Mouse (Mus musculus): ENCODE data around the gene Cyp3a11. TPM values are rescaled to one million over a fixed set of nuclear protein-coding genes. Genes with fewer than 3 reads are reported as not detected.
"Not testable (repeated sequence)": the region's sequence is repeated elsewhere in the genome, so short reads cannot be mapped to it uniquely, and the experiment has no call there.

Cyp3a11 gene
- not detected for total RNA-seq (2021)
- long read RNA-seq, experiment 1: 0 reads
- long read RNA-seq, experiment 2: 0 reads

DNA sequence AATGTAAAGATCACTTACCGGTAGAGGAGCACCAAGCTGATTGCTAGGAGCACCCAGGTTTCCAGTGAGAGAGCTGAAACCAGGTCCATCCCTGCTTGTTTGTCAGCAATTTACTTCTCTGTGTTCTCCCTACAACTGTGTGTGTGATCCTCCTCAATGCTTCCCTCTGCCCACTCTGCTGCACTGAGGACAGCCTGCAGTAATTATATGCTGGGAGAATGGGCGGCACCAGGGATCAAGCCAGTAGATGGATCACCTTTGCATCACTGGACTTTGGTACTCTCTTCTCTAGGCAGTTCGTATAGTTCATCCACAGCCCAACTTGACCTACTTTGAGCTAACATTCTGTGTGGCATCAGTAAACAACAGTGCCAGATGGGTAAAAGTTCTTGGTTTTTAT is at the start of gene Cyp3a11:
Gene Cyp3a11 (minus strand): TSS at position 277 of the 400 bp plus-strand sequence.
- no peak for DNase-seq
- intact Hi-C loops (cut with DNase I): no loop called here

DNA sequence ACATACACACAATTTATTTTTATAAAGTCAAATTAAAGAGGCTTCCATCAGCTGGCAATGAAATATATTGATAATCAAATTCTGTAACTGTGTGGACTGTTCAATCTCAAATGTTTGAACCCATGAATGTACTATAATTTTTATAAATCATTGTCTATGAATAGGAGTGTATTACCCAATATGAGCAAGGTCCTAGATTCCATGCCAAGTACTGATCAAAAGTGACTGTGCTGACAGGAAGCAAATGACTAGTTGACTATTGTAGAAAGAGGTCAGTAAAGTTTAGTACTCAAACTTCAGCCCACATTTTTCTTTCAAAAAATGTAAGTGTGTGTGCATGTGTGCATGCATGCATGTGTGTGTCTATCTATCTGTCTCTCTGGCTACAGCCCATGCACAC is 33.1 kb upstream of the Cyp3a11 start:
- DNase-seq: no peak
- intact Hi-C loops (cut with DNase I): no loop called here

DNA sequence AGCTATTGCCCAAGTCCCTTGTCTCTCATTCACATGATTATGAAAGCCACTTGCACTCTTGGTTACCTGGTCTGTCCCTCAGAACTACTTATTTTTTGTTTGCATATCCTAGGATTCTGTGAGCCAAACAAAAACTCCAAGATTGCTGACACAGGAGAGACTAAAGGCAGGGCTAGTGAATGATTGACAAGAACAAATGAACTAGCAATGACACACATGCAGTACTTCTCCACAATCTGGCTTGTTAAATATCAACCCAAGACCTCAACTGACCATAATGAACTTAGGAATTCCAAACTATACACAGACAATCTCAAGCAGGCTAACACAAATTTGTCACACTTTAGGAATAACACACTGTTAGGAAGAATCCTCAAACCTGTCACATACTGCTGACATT is 32.0 kb upstream of the Cyp3a11 start:
- no peak for DNase-seq
- intact Hi-C loops (cut with DNase I): no loop called here

DNA sequence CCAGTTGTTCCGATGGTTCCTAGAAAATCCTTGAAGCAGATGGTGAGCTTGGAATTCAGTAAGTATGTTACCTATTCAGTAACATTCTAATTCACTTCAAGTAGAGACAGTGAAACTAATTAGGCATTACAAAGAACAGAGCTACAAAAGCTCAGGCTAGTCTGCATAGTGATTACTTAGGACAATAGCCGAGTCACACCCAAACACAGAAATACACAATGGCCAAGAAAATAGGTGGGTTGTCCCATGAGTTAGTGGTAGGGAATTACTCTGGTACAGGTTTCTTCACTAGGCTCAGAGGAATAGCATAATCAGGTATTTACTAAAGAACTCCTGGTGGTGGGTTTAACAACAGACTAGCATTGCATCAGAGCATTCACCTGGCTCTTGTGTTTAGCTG is 27.2 kb upstream of the Cyp3a11 start:
- intact Hi-C loops (cut with DNase I); DNase-seq: not testable (repeated sequence)

DNA sequence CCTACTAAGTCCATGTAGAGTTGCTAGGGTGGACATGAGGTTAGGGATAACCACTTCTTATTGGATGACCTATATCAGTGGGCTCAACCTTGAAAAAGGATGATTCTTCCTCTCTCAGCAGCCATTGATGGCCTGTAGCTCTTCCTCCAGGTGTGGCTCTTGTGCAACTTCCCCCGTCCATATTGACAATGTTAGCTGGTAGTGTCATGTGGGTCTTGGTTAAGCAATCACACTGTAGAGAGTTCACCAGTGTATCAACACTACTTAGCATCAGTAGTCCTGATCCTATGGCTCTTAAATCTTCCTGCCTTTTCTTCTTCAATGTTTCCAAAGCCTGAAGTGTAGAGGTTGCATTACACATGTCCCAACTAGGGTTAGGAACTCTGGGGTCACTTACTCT is 24.8 kb upstream of the Cyp3a11 start:
- intact Hi-C loops (cut with DNase I): no loop called here
- no peak for DNase-seq

DNA sequence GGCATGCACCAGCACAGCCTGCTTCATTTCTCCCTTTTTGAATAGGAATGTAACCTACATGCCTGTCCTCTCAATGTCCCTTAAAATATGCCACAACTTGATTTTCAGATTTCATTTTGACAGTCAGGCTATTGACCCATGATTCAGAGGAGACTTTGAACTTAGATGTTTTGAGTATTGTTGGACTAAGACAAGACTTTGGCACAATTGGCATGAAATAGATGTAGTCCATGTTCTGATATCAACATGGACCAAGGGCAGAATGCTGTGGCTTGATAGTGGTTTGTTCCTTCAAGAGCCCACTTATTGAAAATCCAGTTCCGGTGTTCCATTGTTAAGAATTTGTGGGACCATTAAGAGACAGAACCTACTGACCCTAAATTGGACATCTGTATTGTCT is 23.6 kb upstream of the Cyp3a11 start:
- no peak for DNase-seq
- intact Hi-C loops (cut with DNase I): no loop called here

DNA sequence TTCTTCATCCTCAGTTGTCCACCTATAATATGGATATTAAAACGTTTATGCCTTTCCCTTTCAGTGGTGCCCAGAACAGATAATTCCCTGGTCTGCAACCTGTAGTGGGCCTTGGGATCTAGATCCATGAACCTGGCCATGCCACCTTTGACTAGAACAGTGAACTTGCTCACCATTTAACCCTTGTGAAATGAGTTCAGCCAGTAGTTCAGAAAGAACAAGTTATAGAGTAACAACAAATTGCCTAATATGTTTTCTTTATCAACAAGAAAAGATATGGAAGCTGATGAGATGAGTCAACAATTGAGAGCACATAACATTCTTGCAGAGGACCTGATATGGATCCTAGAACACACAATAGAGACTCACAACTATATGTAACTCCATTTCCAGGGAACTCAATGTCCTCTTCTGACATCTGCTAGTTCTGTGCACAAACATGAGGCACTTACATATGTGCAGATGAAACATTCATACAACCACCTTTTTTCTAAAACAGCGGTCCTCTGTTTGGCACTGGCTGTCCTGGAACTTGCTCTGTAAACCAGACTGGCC is 20.7 kb upstream of the Cyp3a11 start:
- intact Hi-C loops (cut with DNase I): no loop called here

DNA sequence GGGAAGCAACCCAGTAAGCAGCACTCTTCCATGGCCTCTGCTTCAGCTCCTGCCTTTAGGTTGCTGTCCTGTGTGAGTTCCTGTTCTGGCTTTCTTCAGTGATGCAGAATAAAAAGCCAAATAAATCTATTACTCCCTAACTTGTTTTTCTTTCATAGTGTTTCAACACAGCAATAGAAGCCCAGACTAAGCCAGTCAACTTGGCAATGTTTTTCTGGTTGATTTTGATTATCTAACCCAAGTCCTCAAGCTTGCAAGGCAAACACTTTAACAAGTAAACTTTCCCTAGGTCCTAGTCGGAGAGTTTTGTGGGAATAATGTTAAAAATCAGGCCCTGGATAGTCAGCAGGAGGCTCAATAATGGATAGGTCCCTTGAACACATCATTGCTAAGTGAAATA is 17.5 kb upstream of the Cyp3a11 start:
- DNase-seq: no peak
- intact Hi-C loops (cut with DNase I): no loop called here

More for the DNA sequence above, 20.7 kb upstream of the Cyp3a11 start:
- no peak for DNase-seq

DNA sequence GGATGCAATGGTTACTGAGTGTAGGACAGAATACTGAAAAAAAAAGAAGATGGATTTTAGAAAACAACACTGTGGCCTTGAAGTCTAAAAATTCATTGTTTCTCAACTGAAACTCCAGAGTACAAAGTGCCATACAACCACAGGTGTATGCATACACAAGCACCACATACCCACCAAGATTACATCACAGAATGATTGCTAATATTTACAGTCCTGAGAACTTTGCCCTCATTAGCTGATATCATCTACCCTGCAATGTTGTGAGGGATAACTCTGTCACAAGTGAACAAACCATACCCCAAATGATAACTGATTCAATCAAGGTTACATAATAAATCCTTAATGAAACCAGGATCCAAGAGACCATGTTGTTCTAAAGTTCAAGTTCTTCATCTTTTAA is 1.4 kb upstream of the Cyp3a11 start:
- no peak for DNase-seq
- intact Hi-C loops (cut with DNase I): no loop called here

DNA sequence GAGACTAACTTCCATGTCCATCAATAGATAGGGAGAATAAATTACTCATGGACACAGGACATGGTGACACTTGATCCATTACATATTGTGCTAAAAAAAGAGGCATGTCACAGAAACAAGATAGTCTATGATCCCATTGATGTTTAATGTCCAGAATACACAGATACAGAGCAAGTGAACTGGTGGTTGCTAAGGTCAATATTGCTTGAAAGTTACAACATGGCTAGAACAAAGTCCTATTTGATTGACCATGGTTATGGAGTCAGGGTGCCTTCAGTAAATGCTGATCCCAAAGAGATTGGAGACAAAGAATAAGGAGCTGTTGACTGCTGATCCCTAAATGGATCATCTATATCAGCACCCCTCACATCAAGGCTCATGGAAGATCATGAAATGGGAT is 12.3 kb downstream of the Cyp3a11 start:
- DNase-seq; intact Hi-C loops (cut with DNase I): not testable (repeated sequence)

DNA sequence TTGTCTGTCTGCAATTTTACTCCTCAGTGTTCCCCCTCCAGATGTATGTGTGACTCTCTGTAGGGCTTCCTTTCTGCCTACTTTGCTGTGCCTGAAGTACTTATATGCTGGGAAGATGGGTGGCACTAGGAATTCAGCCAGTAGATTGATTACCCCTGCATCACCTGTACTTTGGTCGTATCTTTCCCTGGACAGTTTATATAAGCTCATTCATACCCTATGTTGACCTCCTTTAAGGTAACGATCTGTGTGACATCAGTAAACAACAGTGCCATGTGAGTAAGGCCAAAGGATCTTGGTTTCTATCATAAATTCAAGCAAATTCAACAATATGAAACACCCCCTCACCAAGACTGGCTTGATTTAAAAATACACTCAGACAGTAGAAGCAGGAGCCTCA is 74.0 kb downstream of the Cyp3a11 start, which contains the start of gene Cyp3a44:
Gene Cyp3a44 (minus strand): TSS at position 79 of the 400 bp plus-strand sequence.
- DNase-seq; intact Hi-C loops (cut with DNase I): not testable (repeated sequence)

Other genes with a start within 250 kb of the Cyp3a11 start
- gene Cyp3a41a, start 159.8 kb downstream of the Cyp3a11 start, total RNA-seq (2021): not detected
- gene Cyp3a44, start 74.1 kb downstream of the Cyp3a11 start, total RNA-seq (2021): not detected
- gene Cyp3a25, start 129.7 kb upstream of the Cyp3a11 start, total RNA-seq (2021): not detected
- gene Cyp3a59, start 199.3 kb upstream of the Cyp3a11 start, total RNA-seq (2021): not detected